Mouse (Mus musculus): ENCODE measurements at regions not wholly inside any gene's neighbourhood (a gene's known extent, or its start where the extent isn't known, plus 50 kb on each side); places are given as distances from the start of the nearest gene placed in this dataset.

GRCm38 (mm10) chr7:124667180-124667968 is 684.7 kb downstream of the Hs3st4 start:
- intact Hi-C loops (cut with DNase I): no loop called here
- no peak for DNase-seq (ENCODE audit: extremely low spot score in 1 of 2, low spot score in 2 of 2)

GRCm38 (mm10) chr7:124668058-124668457 is 685.4 kb downstream of the Hs3st4 start:
- intact Hi-C loops (cut with DNase I): no loop called here
- no peak for DNase-seq (ENCODE audit: extremely low spot score in 1 of 2, low spot score in 2 of 2)

- intact Hi-C loops (cut with DNase I): no loop called here
- DNase-seq (ENCODE audit: extremely low spot score in 1 of 2, low spot score in 2 of 2): no peak
These were observed 687.8 kb downstream of the Hs3st4 start for GRCm38 (mm10) chr7:124670477-124670876.

- intact Hi-C loops (cut with DNase I): no loop called here
- DNase-seq (ENCODE audit: extremely low spot score in 1 of 2, low spot score in 2 of 2): no peak
These were observed 688.4 kb downstream of the Hs3st4 start for GRCm38 (mm10) chr7:124671117-124671516.

GRCm38 (mm10) chr7:124676854-124677515 is 694.3 kb downstream of the Hs3st4 start:
- no peak for DNase-seq (ENCODE audit: extremely low spot score in 1 of 2, low spot score in 2 of 2)
- intact Hi-C loops (cut with DNase I): no loop called here

GRCm38 (mm10) chr7:124680561-124680960 is 697.9 kb downstream of the Hs3st4 start:
- DNase-seq (ENCODE audit: extremely low spot score in 1 of 2, low spot score in 2 of 2): no peak
- intact Hi-C loops (cut with DNase I): no loop called here

- intact Hi-C loops (cut with DNase I): no loop called here
- peak; percentile 49 to 56 for DNase-seq (ENCODE audit: extremely low spot score in 1 of 2, low spot score in 2 of 2)
These were observed 698.5 kb downstream of the Hs3st4 start for GRCm38 (mm10) chr7:124681212-124681611.

- intact Hi-C loops (cut with DNase I): no loop called here
- peak in 1 of 2 experiments; percentile 34 for DNase-seq (ENCODE audit: extremely low spot score in 1 of 2, low spot score in 2 of 2)
These were observed 699.2 kb downstream of the Hs3st4 start for GRCm38 (mm10) chr7:124681820-124682219.

GRCm38 (mm10) chr7:124685424-124685823 is 702.8 kb downstream of the Hs3st4 start:
- peak in 1 of 2 experiments; percentile 72 for DNase-seq (ENCODE audit: extremely low spot score in 1 of 2, low spot score in 2 of 2)
- intact Hi-C loops (cut with DNase I): no loop called here

GRCm38 (mm10) chr7:124704163-124704824 is 721.6 kb downstream of the Hs3st4 start:
- intact Hi-C loops (cut with DNase I): no loop called here

GRCm38 (mm10) chr7:124707143-124707542 is 724.5 kb downstream of the Hs3st4 start:
- no peak for DNase-seq (ENCODE audit: extremely low spot score in 1 of 2, low spot score in 2 of 2)
- intact Hi-C loops (cut with DNase I): no loop called here

More at GRCm38 (mm10) chr7:124704163-124704824, 721.6 kb downstream of the Hs3st4 start:
- no peak for DNase-seq (ENCODE audit: extremely low spot score in 1 of 2, low spot score in 2 of 2)

- intact Hi-C loops (cut with DNase I): no loop called here
These were observed 726.3 kb downstream of the Hs3st4 start for GRCm38 (mm10) chr7:124708771-124709485.

GRCm38 (mm10) chr7:124720927-124721326 is 723.5 kb upstream of the Kdm8 start:
- intact Hi-C loops (cut with DNase I): no loop called here
- DNase-seq (ENCODE audit: extremely low spot score in 1 of 2, low spot score in 2 of 2): no peak

More at GRCm38 (mm10) chr7:124708771-124709485, 726.3 kb downstream of the Hs3st4 start:
- peak; percentile 7 to 41 for DNase-seq (ENCODE audit: extremely low spot score in 1 of 2, low spot score in 2 of 2)

GRCm38 (mm10) chr7:124742086-124742485 is 702.4 kb upstream of the Kdm8 start:
- intact Hi-C loops (cut with DNase I): no loop called here
- DNase-seq (ENCODE audit: extremely low spot score in 1 of 2, low spot score in 2 of 2): no peak

- no peak for DNase-seq (ENCODE audit: extremely low spot score in 1 of 2, low spot score in 2 of 2)
- intact Hi-C loops (cut with DNase I): no loop called here
These were observed 698.2 kb upstream of the Kdm8 start for GRCm38 (mm10) chr7:124746321-124746720.

- intact Hi-C loops (cut with DNase I): no loop called here
- DNase-seq (ENCODE audit: extremely low spot score in 1 of 2, low spot score in 2 of 2): peak; percentile 32 to 48
These were observed 696.1 kb upstream of the Kdm8 start for GRCm38 (mm10) chr7:124748396-124748795.

- intact Hi-C loops (cut with DNase I): no loop called here
- DNase-seq (ENCODE audit: extremely low spot score in 1 of 2, low spot score in 2 of 2): no peak
These were observed 685.4 kb upstream of the Kdm8 start for GRCm38 (mm10) chr7:124759084-124759483.

- no peak for DNase-seq (ENCODE audit: extremely low spot score in 1 of 2, low spot score in 2 of 2)
- intact Hi-C loops (cut with DNase I): no loop called here
These were observed 666.7 kb upstream of the Kdm8 start for GRCm38 (mm10) chr7:124777822-124778221.

- DNase-seq (ENCODE audit: extremely low spot score in 1 of 2, low spot score in 2 of 2): peak in 1 of 2 experiments; percentile 17
- intact Hi-C loops (cut with DNase I): loop anchor here (10.0 kb wide), 5 partner anchors 402 to 1258 kb away; partner anchors contain the start of gene Hs3st4
These were observed 661.7 kb upstream of the Kdm8 start for GRCm38 (mm10) chr7:124782816-124783215.
